Mouse (Mus musculus) small intestine, adult 2 months (tissue): ENCODE data around the gene Rsc1a1. TPM values are rescaled to one million over a fixed set of nuclear protein-coding genes. Genes with fewer than 3 reads are reported as not detected.
A peak's percentile ranks its signal among the peaks of the same experiment; 100 is the strongest.

Experiments used
- H3K27ac ChIP-seq: fragments of 200-500 bp; 2 replicates; pipeline ENCODE4 v1.5.1; 2012; ENCODE audit warnings: low read depth, low read length, control low read depth, inconsistent platforms; ENCODE audit not compliant: insufficient read depth
- H3K27me3 ChIP-seq: fragments of 200-500 bp; 2 replicates; pipeline ENCODE4 v1.6.1; 2012; ENCODE audit warnings: mild to moderate bottlenecking, moderate library complexity, low read length, inconsistent platforms; ENCODE audit not compliant: control insufficient read depth, insufficient read depth
- H3K36me3 ChIP-seq: fragments of 200-500 bp; 2 replicates; pipeline ENCODE4 v1.6.1; 2012; ENCODE audit warnings: mild to moderate bottlenecking, low read length, control low read depth, inconsistent platforms; ENCODE audit not compliant: control insufficient read depth, insufficient read depth
- H3K4me1 ChIP-seq: fragments of 200-500 bp; 2 replicates; pipeline ENCODE4 v1.6.1; 2012; ENCODE audit warnings: low read length, inconsistent platforms, mixed read lengths; ENCODE audit not compliant: control insufficient read depth, insufficient read depth, insufficient read length
- H3K4me3 ChIP-seq: fragments of 200-500 bp; 2 replicates; pipeline ENCODE4 v1.5.1; 2012; ENCODE audit warnings: low read depth, mild to moderate bottlenecking, control low read depth, inconsistent platforms, low read length, moderate library complexity
- CTCF ChIP-seq: fragments of 200-500 bp; IDR thresholded peaks from 2 replicates; pipeline ENCODE4 v1.5.1; 2012; ENCODE audit warnings: low read depth, mild to moderate bottlenecking, control low read depth, inconsistent platforms, low read length, moderate library complexity, mixed read lengths; ENCODE audit not compliant: insufficient replicate concordance, insufficient read length; ENCODE audit errors: extremely low read depth
- POLR2A ChIP-seq: fragments of 200-500 bp; IDR thresholded peaks from 2 replicates; pipeline ENCODE4 v1.6.1; 2012; ENCODE audit warnings: low read depth, mild to moderate bottlenecking, control low read depth, inconsistent platforms, low read length, moderate library complexity
- WGBS: fragments of 180-500 bp; shearing (Covaris S2); methylation state at CpG from one replicate; pipeline ENCODE4 v1.1.7; 2018; 5-methylcytosine and 5-hydroxymethylcytosine counted together
- polyA plus RNA-seq: library from polyadenylated mRNA; depleted of rRNA; stranded (reverse); fragments of >200 nt; gene quantifications from 2 replicates; pipeline ENCODE4 v1.2.3, GENCODE M21; 2012

Rsc1a1 gene
- polyA plus RNA-seq, 1 experiment: 16.5 TPM

GRCm38 (mm10) chr4:141664011-141664745, 21.2 kb downstream of the Rsc1a1 start:
- peaks cover 3% of the 10 kb centered on the region for H3K4me1 ChIP-seq
- peak overlapping the region; percentile 96 for H3K4me3 ChIP-seq
- no peaks in the 10 kb centered on the region for H3K27me3 ChIP-seq
- peak overlapping the region; percentile 33; the same call in 1 of the 2 replicates for H3K27ac ChIP-seq
- WGBS: 2% methylated on average over 57 of the region's 60 CpGs
- TF ChIP-seq CTCF (no peak), POLR2A (peak; percentile 48; the same call in 1 of the 2 replicates)
- H3K36me3 ChIP-seq: 0 out of 2 replicates have a peak, but pooled peaks cover 3% of the 10 kb centered on the region

DNA sequence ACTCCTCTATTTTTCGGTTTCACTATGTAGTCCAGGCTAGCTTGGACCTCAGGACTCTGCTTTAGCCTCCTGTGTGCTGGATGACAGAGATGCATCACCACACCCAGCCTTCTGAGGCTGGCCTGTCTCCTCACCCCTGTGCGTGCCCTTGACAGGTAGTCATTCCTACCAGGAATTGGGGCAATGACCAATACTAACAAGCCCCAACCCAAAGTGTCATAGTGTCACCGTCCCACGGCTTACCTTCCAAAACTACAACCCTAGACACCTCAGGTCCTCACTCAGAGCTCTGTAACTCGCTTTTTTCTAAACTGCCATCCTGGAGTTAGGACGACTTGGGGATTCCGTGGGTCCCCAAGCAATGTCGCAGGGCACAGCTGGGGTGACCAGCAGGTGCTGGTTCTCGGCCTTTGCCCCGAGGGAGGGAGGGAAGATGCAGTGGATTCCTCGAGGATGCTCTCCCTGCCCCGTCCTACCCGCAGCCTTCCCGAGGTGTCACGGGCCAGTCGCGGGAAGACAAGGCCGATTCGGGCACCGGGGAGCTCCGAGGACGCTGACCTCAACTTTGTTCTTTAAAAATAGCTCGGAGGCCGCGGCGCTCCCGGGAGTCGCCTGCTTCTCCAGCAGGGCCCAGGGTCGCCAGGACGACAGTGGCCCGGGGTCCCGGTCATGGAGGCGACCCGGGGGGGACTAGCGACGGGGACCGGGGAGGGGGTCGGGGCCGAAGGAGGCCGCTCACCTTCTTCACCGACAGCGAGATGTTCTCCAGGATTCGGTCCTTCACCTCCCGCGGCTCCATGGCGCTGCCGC, 22.1 kb downstream of the Rsc1a1 start:
- TF ChIP-seq POLR2A (no peak), CTCF (no peak)
- H3K4me1 ChIP-seq: peaks cover 3% of the 10 kb centered on the region
- H3K27ac ChIP-seq: no peak overlapping the region
- H3K27me3 ChIP-seq: no peaks in the 10 kb centered on the region
- peak overlapping the region; percentile 96 for H3K4me3 ChIP-seq
- H3K36me3 ChIP-seq: 0 out of 2 replicates have a peak, but pooled peaks cover 5% of the 10 kb centered on the region
- 3% methylated on average over 47 of the region's 47 CpGs for WGBS

- no peak overlapping the region for H3K27ac ChIP-seq
- 0 out of 2 replicates have a peak, but pooled peaks cover 5% of the 10 kb centered on the region for H3K36me3 ChIP-seq
- WGBS: 94% methylated on average over 11 of the region's 11 CpGs
- peaks cover 3% of the 10 kb centered on the region for H3K4me1 ChIP-seq
- TF ChIP-seq POLR2A: no peak
- TF ChIP-seq CTCF: no peak
- no peaks in the 10 kb centered on the region for H3K27me3 ChIP-seq
- no peak overlapping the region for H3K4me3 ChIP-seq
Observed at GRCm38 (mm10) chr4:141660884-141661283, 24.5 kb downstream of the Rsc1a1 start.

- 0 out of 2 replicates have a peak, but pooled peaks cover 5% of the 10 kb centered on the region for H3K36me3 ChIP-seq
- H3K4me3 ChIP-seq: no peak overlapping the region
- peaks cover 3% of the 10 kb centered on the region for H3K4me1 ChIP-seq
- TF ChIP-seq CTCF (no peak), POLR2A (no peak)
- 82% methylated on average over 4 of the region's 4 CpGs for WGBS
- no peak overlapping the region for H3K27ac ChIP-seq
- H3K27me3 ChIP-seq: no peaks in the 10 kb centered on the region
Observed at GRCm38 (mm10) chr4:141659739-141660138, 25.7 kb downstream of the Rsc1a1 start.

GRCm38 (mm10) chr4:141658846-141659484, 26.4 kb downstream of the Rsc1a1 start:
- Histone ChIP-seq H3K4me1 (peaks cover 3% of the 10 kb centered on the region), H3K4me3 (no peak overlapping the region), H3K27me3 (no peaks in the 10 kb centered on the region), H3K36me3 (0 out of 2 replicates have a peak, but pooled peaks cover 5% of the 10 kb centered on the region), H3K27ac (no peak overlapping the region)
- 83% methylated on average over 6 of the region's 6 CpGs for WGBS
- TF ChIP-seq CTCF: no peak
- TF ChIP-seq POLR2A: no peak

GRCm38 (mm10) chr4:141656932-141657331, 28.5 kb downstream of the Rsc1a1 start:
- WGBS: 87% methylated on average over 8 of the region's 8 CpGs
- no peak overlapping the region for H3K4me3 ChIP-seq
- TF ChIP-seq CTCF (no peak), POLR2A (no peak)
- no peaks in the 10 kb centered on the region for H3K4me1 ChIP-seq
- no peak overlapping the region for H3K27ac ChIP-seq
- H3K36me3 ChIP-seq: 0 out of 2 replicates have a peak, but pooled peaks cover 5% of the 10 kb centered on the region
- no peaks in the 10 kb centered on the region for H3K27me3 ChIP-seq
